Mouse (Mus musculus) forebrain, embryonic 11.5 days (tissue): Measurements from ENCODE around the gene Irak2. TPM values are rescaled to one million over a fixed set of nuclear protein-coding genes. Genes with fewer than 3 reads are reported as not detected.

ENCODE experiments used
- ATAC-seq: fragments of 200-750 bp; cut with Nextera tagmentation; replicated peaks from 2 replicates; pipeline ENCODE4 v1.8.0; 2017; ENCODE audit warnings: moderate TSS enrichment; ENCODE audit not compliant: low FRiP score
- DNase-seq: peaks from one replicate; pipeline ENCODE4 v3.0.0-alpha.2; 2017; ENCODE audit warnings: low spot score
- H3K27ac ChIP-seq: fragments of 300-500 bp; sonication (generic); 2 replicates; pipeline ENCODE4 v1.5.1; 2014; ENCODE audit warnings: low read depth, low read length
- H3K27me3 ChIP-seq: fragments of 300-500 bp; sonication (generic); 2 replicates; pipeline ENCODE4 v1.6.1; 2014; ENCODE audit warnings: mild to moderate bottlenecking, low read length, mixed read lengths; ENCODE audit not compliant: control insufficient read depth, insufficient read depth
- H3K36me3 ChIP-seq: fragments of 300-500 bp; sonication (generic); 2 replicates; pipeline ENCODE4 v1.6.1; 2014; ENCODE audit warnings: mild to moderate bottlenecking, low read length, moderate library complexity, mixed read lengths; ENCODE audit not compliant: control insufficient read depth, insufficient read depth
- H3K4me1 ChIP-seq: fragments of 300-500 bp; sonication (generic); replicated peaks from 2 replicates; pipeline ENCODE4 v1.6.1; 2014; ENCODE audit warnings: low read length, mixed read lengths; ENCODE audit not compliant: control insufficient read depth, insufficient read depth
- H3K4me2 ChIP-seq: fragments of 300-500 bp; sonication (generic); 2 replicates; pipeline ENCODE4 v1.6.1; 2014; ENCODE audit warnings: low read depth, mild to moderate bottlenecking, low read length, moderate library complexity, mixed read lengths; ENCODE audit not compliant: severe bottlenecking
- H3K4me3 ChIP-seq: fragments of 300-500 bp; sonication (generic); 2 replicates; pipeline ENCODE4 v1.5.1; 2014; ENCODE audit warnings: low read depth, low read length
- H3K9ac ChIP-seq: fragments of 300-500 bp; sonication (generic); 2 replicates; pipeline ENCODE4 v1.6.1; 2014; ENCODE audit warnings: low read length
- H3K9me3 ChIP-seq: fragments of 300-500 bp; sonication (generic); 2 replicates; pipeline ENCODE4 v1.6.1; 2016; ENCODE audit warnings: low read length, mixed read lengths; ENCODE audit not compliant: control insufficient read depth
- WGBS: fragments of 180-500 bp; shearing (Covaris S2); extraction: QIAGEN DNeasy Blood & Tissue Kit; methylation state at CpG from one replicate; pipeline ENCODE4 v1.1.7; 2014; 5-methylcytosine and 5-hydroxymethylcytosine counted together
- polyA plus RNA-seq: library from polyadenylated mRNA; unstranded; fragments of >200 nt; fragmentation: Nextera tagmentation; extraction: Ambion mirVana; gene quantifications from 2 replicates; pipeline ENCODE4 v1.2.1, GENCODE M21; 2014

Gene Irak2
- polyA plus RNA-seq, 1 experiment from 2014 or later, result 1.6 TPM

DNA sequence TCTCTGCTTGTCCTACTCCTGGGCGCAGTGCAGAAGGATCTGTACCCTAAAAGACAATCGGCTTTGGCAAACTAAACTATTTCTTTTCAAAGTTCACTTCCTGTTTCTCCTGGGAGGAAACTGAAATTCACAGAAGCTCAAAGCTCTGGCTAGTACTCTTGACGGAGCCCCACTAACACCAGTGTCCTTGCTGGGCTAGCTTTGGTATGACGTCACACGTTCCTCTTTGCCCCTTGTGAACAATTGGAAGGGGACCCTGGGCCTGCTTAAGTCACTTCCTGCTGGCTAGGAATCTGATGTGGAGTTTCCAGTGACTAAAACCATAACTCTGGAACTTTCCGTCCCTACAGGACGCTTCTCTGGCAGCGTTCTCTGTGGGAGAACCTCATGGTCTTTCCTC is 6.5 kb downstream of the Irak2 start:
- 89% methylated on average over 8 of the region's 8 CpGs for WGBS
- H3K4me2 ChIP-seq, result no peak overlapping the region
- ATAC-seq (no peak), DNase-seq (no peak)
- no peaks in the 10 kb centered on the region for H3K9me3 ChIP-seq
- no peaks in the 10 kb centered on the region for H3K27me3 ChIP-seq
- H3K36me3 ChIP-seq, result no peaks in the 10 kb centered on the region
- no peaks in the 10 kb centered on the region for H3K4me1 ChIP-seq
- H3K4me3 ChIP-seq, result no peak overlapping the region
- no peak overlapping the region for H3K27ac ChIP-seq
- H3K9ac ChIP-seq, result no peak overlapping the region

DNA sequence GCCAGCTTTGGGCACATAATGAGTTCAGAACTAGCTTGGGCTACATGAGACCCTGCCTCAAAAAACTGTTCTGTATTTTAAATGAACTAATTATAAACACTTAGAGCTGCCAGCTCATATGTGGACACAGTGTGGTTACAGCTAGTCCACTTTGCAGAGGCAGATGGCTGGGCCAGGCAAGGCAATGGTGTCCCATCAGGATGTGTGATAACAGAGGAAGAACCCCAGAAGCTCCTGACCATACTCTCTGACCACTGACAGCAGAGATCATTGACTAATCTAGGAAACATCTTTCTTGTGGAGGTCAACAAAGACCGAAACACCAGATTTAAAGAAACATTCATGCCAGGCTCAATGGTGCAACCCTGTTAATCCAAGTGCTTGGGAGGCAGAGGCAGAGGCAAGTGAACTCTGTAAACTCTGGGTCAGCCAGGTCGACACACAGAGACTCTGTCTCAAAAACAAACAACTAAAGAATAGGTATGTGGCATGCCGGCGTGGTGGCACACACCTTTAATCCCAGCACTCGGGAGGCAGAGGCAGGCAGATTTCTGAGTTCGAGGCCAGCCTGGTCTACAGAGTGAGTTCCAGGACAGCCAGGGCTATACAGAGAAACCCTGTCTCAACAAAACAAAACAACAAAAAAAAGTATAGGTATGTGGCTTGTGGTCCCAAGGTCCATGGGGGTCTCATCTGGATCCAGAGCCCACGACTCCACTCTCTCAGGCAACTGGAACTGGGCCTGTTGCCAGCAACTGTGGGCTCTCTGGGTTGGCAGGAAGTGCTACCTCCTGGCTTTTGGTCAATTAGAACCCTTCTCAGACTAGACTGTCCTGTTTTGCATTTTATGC is 11.3 kb downstream of the Irak2 start:
- WGBS, result 82% methylated on average over 7 of the region's 7 CpGs
- Histone ChIP-seq H3K9me3 (no peaks in the 10 kb centered on the region), H3K9ac (no peak overlapping the region), H3K4me3 (no peak overlapping the region), H3K27me3 (no peaks in the 10 kb centered on the region), H3K36me3 (no peaks in the 10 kb centered on the region), H3K4me2 (no peak overlapping the region), H3K4me1 (no peaks in the 10 kb centered on the region), H3K27ac (no peak overlapping the region)
- DNase-seq (no peak), ATAC-seq (no peak)

DNA sequence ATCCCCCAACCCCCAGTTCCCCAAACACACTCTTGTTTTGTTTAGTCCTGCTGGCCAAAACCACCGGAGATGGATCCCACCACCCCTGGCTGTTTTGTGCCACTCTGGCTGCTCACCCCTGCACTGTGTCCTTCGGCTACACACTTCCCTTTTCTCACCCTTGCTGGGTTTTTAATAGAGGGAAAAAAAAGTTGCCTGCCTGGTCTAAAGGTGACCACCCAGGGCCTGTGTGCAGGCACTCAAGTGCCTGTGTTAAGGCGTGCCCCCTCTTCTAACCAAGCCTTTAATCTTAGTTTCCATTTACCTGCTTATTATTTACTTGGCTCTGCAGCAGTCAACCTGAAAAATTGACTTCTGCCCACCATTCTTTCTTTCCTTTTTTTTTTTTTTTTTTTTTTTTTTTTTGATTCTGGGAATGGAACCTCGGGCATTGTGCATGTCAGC is 12.0 kb downstream of the Irak2 start:
- Histone ChIP-seq H3K9ac (no peak overlapping the region), H3K4me3 (no peak overlapping the region), H3K9me3 (no peaks in the 10 kb centered on the region), H3K27ac (no peak overlapping the region), H3K36me3 (no peaks in the 10 kb centered on the region), H3K27me3 (no peaks in the 10 kb centered on the region), H3K4me1 (no peaks in the 10 kb centered on the region), H3K4me2 (no peak overlapping the region)
- 84% methylated on average over 4 of the region's 4 CpGs for WGBS
- DNase-seq (no peak), ATAC-seq (no peak)

DNA sequence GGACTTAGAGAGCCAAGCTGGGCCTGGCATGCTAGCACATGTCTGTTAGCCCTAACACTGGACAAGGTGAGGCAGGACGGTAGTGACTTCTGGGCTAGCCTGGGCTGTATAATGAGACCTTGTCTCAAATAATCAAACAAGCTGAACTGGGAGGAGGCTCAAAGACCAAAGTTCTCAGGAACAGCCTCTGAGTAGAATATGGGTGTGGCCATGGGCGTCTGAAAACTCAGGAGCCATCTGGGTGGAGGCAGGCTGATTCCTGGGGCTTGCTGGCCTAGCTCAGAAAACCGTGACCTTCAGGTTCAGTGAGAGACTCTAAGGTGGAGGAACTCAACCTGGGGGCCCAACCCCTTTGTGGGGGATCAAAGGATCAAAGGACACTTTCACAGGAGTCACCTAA is 13.4 kb downstream of the Irak2 start:
- no peaks in the 10 kb centered on the region for H3K27me3 ChIP-seq
- H3K9me3 ChIP-seq, result no peaks in the 10 kb centered on the region
- no peak for ATAC-seq
- no peak for DNase-seq
- WGBS, result 72% methylated on average over 3 of the region's 3 CpGs
- no peak overlapping the region for H3K4me3 ChIP-seq
- H3K4me2 ChIP-seq, result no peak overlapping the region
- no peaks in the 10 kb centered on the region for H3K4me1 ChIP-seq
- H3K36me3 ChIP-seq, result no peaks in the 10 kb centered on the region
- no peak overlapping the region for H3K9ac ChIP-seq
- no peak overlapping the region for H3K27ac ChIP-seq

DNA sequence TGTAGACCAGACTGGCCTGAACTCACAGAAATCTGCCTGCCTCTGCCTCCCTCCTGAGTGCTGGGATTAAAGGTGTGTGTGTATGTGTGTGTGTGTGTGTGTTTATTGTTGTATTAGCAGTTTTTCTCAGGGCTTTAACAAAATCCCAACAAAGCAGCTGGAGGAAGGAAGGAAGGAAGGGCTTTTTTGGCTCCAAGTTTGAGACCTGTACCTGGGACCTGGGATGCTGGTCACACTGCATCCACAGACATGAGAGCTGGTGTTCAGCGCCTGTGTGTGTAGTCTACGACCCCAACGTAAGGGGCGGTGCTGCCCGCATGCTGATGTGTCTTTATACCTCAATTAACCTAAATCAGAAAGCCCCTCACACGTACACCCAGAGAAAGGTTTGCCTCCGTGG is 15.3 kb downstream of the Irak2 start:
- no peak for DNase-seq

DNA sequence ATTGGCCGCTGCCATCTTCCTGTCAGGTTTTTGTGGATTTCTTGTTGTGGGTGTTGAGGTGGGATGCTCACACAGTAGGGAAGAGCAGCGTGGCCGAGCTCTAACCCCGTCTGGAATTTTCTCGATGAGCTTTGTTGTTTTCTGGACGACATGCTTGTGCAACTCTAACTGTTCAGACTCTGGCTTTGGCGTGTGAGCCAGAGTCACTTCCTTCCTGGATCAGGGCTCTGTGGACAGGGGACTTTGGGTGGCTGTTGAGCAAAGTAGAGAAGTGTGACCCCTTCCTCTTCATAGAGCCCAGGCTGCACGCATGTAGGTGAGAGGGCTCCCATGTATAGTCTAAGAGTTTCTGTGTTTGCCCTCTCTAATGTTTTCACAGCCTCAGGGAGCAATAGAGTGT is 15.8 kb downstream of the Irak2 start:
- ATAC-seq, result no peak
- Histone ChIP-seq H3K4me2 (no peak overlapping the region), H3K27ac (no peak overlapping the region), H3K36me3 (no peaks in the 10 kb centered on the region), H3K9me3 (no peaks in the 10 kb centered on the region), H3K9ac (no peak overlapping the region), H3K4me1 (no peaks in the 10 kb centered on the region), H3K4me3 (no peak overlapping the region), H3K27me3 (no peaks in the 10 kb centered on the region)
- no peak for DNase-seq
- 83% methylated on average over 8 of the region's 8 CpGs for WGBS

More for the DNA sequence above, 15.3 kb downstream of the Irak2 start:
- no peak overlapping the region for H3K4me2 ChIP-seq
- H3K27me3 ChIP-seq, result no peaks in the 10 kb centered on the region
- H3K27ac ChIP-seq, result no peak overlapping the region
- H3K4me3 ChIP-seq, result no peak overlapping the region
- no peaks in the 10 kb centered on the region for H3K9me3 ChIP-seq
- H3K4me1 ChIP-seq, result no peaks in the 10 kb centered on the region
- WGBS, result 96% methylated on average over 7 of the region's 7 CpGs
- ATAC-seq, result no peak
- no peak overlapping the region for H3K9ac ChIP-seq
- H3K36me3 ChIP-seq, result no peaks in the 10 kb centered on the region

DNA sequence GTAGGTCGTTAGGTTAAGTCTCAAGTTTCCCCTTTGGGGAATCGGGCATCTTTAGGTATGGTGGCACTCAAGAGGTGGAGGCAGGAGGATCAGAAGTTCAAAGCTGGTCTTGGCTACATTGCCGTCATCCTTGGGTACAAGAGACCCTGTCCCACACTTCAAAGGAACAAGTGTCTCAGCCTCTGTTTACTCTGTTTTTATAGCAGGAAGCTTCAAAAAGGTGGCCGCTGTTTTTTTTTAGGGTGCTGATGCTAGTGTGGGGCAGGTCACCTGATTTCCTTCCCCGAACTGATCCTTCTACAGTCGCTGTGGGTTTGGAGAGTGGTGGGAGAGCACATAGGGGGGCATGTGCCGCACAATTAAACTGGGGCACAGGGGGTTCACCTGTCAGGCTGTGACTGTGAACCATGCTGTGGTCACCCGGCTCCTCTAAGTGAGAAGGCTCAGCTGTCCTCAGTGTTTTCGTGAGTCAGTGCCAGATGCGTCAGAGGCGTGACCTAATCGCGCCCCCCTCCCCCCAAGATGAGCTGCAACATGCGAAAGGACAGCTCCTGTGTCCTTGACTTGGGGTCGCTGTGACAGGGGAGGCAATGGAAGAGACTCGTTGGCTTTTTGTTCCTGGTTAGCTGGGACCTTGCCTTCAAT is 16.6 kb downstream of the Irak2 start:
- Histone ChIP-seq H3K36me3 (no peaks in the 10 kb centered on the region), H3K4me1 (no peaks in the 10 kb centered on the region), H3K4me3 (no peak overlapping the region), H3K4me2 (no peak overlapping the region), H3K27me3 (no peaks in the 10 kb centered on the region), H3K9ac (no peak overlapping the region), H3K9me3 (no peaks in the 10 kb centered on the region), H3K27ac (no peak overlapping the region)
- no peak for DNase-seq
- ATAC-seq, result no peak
- WGBS, result 83% methylated on average over 16 of the region's 16 CpGs

DNA sequence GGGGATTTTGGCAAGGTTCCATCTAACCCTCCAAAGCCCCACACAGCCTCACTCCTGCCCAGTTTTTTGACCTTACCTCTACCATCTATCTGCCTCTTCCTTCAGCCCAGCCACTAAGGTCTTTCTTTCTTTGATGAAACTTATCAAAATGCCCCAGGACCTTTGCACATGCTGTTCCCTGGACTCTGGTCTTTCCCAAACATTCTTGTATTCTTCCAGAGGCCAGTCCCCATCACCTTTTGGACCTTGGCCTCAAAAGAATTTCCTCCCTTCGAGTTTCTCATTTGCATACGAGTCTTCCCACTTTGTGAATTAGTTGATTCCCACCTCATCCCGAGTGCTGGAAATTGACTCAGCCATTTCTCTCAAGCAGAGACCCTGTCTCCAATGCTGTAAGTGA is 17.2 kb downstream of the Irak2 start:
- Histone ChIP-seq H3K9me3 (no peaks in the 10 kb centered on the region), H3K27ac (no peak overlapping the region), H3K36me3 (no peaks in the 10 kb centered on the region), H3K4me1 (no peaks in the 10 kb centered on the region), H3K4me3 (no peak overlapping the region), H3K27me3 (no peaks in the 10 kb centered on the region), H3K9ac (no peak overlapping the region), H3K4me2 (no peak overlapping the region)
- DNase-seq (no peak), ATAC-seq (no peak)
- 88% methylated on average over 3 of the region's 3 CpGs for WGBS

DNA sequence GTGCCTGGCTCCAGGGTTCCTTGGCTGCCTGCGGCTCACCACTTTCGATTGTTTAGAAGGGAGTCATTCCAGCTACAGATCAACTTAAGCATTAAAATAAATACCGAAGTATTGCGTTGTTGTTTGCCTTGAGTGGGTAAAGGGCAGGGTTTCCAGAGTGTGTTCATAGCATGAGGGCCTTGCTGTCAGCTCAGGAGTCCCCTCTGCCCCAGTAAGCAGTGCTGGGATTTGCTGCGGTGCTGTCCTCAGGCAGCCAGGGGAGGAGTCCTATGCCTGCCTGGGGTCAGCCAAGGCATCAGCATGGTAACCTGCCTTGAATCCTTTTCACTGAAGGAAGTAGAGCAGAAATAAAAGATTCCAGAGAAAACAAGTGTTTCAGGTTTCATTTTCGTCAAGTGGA is 18.6 kb downstream of the Irak2 start:
- Histone ChIP-seq H3K4me2 (no peak overlapping the region), H3K9me3 (no peaks in the 10 kb centered on the region), H3K27ac (no peak overlapping the region), H3K4me3 (no peak overlapping the region), H3K9ac (no peak overlapping the region), H3K4me1 (no peaks in the 10 kb centered on the region), H3K27me3 (no peaks in the 10 kb centered on the region), H3K36me3 (no peaks in the 10 kb centered on the region)
- no peak for DNase-seq
- WGBS, result 83% methylated on average over 6 of the region's 6 CpGs
- no peak for ATAC-seq
